Mouse (Mus musculus) retina, adult 2 months (tissue): Measurements from ENCODE around the gene Mmrn2.

ENCODE experiments used
- DNase-seq: peaks from one replicate; pipeline ENCODE4 v3.0.0-alpha.2; 2012; ENCODE audit warnings: low read depth, low spot score

The Mmrn2 gene

GRCm38 (mm10) chr14:34375415-34375904 is at the start of gene Mmrn2:
Gene Mmrn2 (plus strand): TSS chr14:34375465.
- no peak for DNase-seq

- DNase-seq = no peak
Observed at GRCm38 (mm10) chr14:34326606-34327005, 48.7 kb upstream of the Mmrn2 start.

DNA sequence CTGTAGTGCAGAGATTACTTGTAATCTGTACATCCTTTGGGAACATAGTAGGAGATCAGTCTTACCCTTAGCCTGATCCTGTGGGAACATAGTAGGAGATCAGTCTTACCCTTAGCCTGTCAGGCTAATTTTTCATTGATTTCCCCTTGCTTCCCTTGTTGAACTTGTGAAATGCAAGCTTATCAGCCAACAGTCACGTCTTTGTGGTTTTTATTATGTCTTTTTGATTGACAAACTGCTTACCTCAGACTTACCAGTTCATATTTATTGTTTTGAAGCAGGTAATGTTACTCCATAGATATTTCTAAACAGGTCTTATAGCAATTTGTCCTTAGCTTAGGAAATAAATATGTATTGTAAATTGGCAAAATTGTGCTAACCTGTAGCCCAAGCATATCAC is 47.6 kb upstream of the Mmrn2 start:
- no peak for DNase-seq

- DNase-seq = no peak
Observed at GRCm38 (mm10) chr14:34330657-34331158, 44.6 kb upstream of the Mmrn2 start.

DNA sequence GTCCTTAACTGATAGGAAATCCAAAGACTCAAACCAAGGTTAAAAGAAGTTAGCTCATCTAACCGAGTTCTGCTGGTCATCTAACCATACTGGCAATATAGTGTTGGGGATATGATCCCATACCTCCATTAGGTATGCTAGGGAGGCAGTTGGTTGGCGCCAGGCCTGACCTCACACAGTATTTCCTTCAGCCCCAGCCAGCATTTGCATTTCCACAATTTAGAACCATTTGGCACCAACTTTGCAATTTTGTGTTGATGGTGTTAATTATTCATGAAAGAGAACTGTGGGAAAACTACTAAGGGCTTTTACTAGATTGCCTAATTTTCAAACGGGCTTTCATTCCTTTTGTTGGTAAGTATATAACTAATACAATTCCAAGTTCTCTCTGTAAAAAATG is 43.4 kb upstream of the Mmrn2 start:
- no peak for DNase-seq

- no peak for DNase-seq
Observed at GRCm38 (mm10) chr14:34332476-34332875, 42.8 kb upstream of the Mmrn2 start.

GRCm38 (mm10) chr14:34339446-34339845 is 35.8 kb upstream of the Mmrn2 start:
- DNase-seq = no peak

- no peak for DNase-seq
Observed at GRCm38 (mm10) chr14:34341993-34342392, 33.3 kb upstream of the Mmrn2 start.

GRCm38 (mm10) chr14:34343078-34343477 is 32.2 kb upstream of the Mmrn2 start:
- no peak for DNase-seq

- no peak for DNase-seq
Observed at GRCm38 (mm10) chr14:34344361-34344760, 30.9 kb upstream of the Mmrn2 start.

DNA sequence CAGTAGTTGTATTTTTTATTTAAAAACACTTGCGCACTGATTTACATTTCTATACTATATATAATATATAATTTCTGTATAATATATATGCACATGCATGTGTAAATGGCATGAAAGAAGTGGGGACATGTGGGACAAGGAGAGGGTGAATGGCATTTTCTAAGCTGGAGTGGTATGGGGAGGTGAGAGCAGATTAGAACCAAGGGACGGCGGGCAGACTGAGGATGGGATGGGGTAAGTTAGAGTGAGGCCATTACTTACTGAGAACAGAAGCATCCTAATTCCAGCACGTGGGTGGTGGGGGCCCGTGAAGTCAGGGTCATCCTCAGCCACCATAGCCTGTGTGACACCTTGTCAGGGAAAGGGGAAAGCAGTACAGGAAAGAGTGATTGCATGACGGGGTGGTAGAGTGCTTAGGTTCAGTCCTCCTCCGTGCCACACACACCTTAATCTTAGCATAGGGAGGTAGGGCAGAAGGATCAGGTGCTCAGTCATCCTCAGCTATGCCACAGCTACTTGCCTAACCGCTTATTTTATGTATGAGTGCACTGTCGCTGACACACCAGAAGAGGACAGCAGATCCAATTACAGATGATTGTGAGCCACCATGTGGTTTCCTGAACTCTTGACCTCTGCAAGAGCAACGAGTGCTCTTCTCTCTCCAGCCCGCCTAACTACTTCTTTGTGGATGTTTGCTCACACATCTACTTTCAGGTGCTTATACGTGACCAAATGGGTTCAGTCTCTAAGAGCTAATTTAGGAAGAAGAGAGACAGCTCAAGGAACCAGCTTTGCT is 29.3 kb upstream of the Mmrn2 start:
- no peak for DNase-seq

GRCm38 (mm10) chr14:34347084-34347483 is 28.2 kb upstream of the Mmrn2 start:
- DNase-seq = no peak

GRCm38 (mm10) chr14:34348301-34348700 is 27.0 kb upstream of the Mmrn2 start:
- no peak for DNase-seq

DNA sequence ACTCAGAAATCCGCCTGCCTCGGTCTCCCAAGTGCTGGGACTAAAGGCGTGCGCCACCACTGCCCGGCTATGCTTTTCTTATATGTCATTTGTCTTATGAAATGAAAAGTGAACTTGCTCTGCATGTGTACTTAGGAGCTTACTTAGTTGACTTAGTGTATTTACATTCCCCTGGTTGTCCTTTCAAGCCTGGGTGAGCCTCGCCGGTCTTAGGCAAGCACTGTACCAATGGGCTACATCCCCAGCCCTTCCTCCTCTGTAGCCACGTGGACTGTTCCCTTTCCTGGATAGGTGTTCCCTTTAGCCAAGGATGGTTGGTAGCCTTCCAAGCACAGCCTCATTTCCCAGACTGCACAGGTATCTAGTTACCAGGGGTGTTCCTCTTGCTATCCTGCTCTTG is 26.3 kb upstream of the Mmrn2 start:
- no peak for DNase-seq

DNA sequence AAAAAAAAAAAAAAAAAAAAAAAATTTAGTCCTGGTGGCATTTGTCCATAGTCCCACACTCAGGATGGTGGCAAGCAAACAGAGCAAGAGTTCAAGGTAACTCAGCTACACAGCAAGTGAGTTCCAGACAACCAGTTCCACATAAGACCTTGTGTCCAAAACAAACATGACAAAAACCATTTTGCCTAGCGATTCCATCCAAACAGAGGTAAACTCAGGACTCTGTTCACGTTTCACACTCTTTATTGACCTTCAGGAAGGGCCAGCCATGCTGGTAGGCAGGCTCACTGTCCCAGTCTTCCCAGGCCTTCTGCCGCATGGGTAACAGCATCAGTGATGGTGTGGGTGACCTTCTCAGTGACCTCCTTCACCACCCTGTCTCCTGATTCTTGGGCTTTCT is 23.6 kb upstream of the Mmrn2 start:
- no peak for DNase-seq

DNA sequence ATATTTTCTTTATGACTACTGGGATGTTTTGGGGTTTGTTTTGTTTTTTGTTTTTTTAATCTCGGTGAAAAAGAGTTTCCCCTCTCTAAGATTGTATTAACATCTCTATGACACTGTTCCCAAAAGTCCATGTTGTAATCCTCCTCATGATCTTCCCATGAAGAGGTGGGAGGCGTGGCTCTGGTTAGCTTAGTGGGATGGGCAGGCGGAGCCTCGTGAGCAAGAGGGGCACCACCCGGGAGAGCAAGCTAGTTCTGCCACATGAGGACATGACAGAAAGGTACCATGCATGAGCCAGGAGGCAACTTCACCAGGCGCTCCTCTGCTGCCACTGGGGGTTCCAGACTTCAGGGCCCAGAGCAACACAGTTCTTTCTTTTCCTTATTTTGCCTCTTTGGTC is 22.7 kb upstream of the Mmrn2 start:
- no peak for DNase-seq

GRCm38 (mm10) chr14:34353326-34353725 is 21.9 kb upstream of the Mmrn2 start:
- DNase-seq = no peak

DNA sequence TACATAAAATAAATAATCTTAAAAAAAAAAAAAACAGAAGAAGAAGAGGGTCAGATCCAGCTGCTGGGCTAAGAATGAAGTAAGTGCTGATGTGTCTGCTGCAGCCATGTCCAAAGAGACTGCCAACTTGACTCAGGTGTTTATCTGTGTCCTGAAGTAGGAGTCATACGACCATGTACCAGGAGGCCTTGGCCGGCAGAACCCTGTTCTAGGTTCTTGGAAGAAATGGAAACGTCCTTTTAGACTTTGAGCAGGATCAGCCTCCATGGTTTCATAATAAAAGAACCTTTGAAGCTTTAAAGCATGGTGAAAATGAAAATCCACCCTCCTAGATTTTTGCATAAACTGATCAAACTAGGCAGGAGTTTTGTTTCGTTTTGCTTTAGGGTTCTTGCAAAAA is 20.8 kb upstream of the Mmrn2 start:
- no peak for DNase-seq

DNA sequence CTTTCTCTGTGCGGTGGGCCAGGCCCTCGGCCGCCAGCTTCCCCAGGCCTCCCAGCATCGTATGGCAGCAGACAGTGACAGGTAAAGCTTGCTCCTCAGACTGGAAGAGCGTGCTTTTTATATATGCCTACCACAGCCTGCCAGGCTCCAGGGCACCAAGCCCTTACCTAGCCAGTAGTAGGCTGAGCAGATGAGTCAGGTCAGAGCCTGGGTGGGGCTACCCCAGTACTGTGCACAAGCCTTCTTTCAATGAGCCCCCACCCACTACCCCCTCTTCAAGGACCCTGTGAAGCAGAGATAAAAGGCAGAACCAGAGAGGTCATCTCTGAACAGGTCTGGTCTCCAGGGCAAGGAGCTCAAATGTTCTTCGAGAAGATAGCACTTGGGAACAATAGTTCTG is 20.0 kb upstream of the Mmrn2 start, which contains the start of gene Fam25c:
Gene Fam25c (minus strand): TSS at position 133 of the 400 bp plus-strand sequence.
- DNase-seq = no peak

GRCm38 (mm10) chr14:34357671-34358455 is 17.4 kb upstream of the Mmrn2 start:
- DNase-seq = no peak

- DNase-seq = no peak
Observed at GRCm38 (mm10) chr14:34359676-34360244, 15.5 kb upstream of the Mmrn2 start.

DNA sequence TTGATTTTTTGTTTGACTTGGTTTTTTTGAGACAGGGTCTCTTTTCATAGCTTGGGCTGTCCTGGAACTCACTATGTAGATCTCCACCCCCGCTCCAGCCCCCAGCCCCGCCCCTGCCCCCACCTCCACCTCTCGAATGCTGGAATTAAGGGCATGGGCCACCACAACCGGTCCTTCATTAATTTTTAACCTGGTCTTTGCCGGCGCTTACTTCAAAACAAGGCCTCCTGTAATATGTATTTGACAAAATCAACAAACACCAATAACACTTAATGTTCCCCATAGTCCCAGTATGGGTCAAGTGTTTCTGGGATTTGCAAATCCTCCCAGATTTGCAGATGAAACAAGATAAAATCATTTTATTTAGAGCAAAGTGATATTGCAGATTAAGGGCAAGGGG is 15.0 kb upstream of the Mmrn2 start:
- DNase-seq = no peak
